Mouse (Mus musculus): ENCODE data around the gene Idua. TPM values are rescaled to one million over a fixed set of nuclear protein-coding genes. Genes with fewer than 3 reads are reported as not detected.

Gene Idua
- polyA plus RNA-seq, 1 experiment from 2014 or later, result 11.5 TPM

DNA sequence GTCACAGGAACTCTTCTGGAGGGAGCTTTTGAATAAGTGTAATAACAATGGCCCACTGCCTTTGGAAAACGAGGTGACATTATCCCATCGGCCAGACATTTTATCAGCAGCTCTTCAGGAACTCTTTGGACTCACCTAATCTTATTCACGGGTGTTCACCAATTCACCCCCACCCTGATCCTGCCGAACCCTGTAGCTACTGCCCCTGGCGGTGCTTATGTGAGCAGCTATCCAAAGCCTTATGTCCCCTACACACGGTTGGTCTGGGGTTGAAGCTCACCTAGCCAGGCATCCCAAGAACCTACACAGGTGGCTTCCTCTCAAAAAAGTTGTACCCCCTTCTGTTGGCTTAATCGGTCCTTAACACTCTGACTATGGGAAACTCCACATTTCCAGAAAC lies 59.6 kb downstream of the Idua start:
- no peak for DNase-seq (ENCODE audit: low spot score)
- 63% methylated on average over 7 of the region's 7 CpGs for WGBS
- Histone ChIP-seq H3K4me3 (no peak overlapping the region), H3K36me3 (no peaks in the 10 kb centered on the region), H3K27ac (replicated peaks) (no peak overlapping the region), H3K4me1 (peaks cover 12% of the 10 kb centered on the region), H3K27me3 (ENCODE audit: low read depth, poor library complexity, severe bottlenecking) (no peaks in the 10 kb centered on the region), H3K9me3 (replicated peaks) (no peaks in the 10 kb centered on the region)

DNA sequence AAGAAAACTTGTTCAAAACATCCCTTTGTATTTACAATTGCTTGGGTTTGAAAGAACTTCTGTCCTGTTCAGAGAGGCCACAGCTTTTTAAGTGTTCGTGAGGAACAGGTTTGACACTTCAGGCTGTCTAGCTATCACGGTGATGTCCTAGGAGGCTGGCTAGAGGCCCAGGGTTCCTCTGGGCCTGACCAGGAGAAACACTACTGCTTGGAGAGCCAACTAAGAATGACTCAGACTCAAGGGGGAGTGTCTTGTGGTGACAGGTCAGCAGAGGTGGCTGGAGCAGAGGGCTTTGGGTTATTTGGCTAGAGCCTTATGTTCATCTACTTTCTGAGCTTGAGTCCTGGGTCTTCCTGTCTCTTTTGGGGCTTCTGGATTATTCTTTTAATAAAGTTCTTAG lies 63.9 kb downstream of the Idua start:
- WGBS, result 75% methylated on average over 2 of the region's 2 CpGs
- Histone ChIP-seq H3K36me3 (no peaks in the 10 kb centered on the region), H3K27me3 (ENCODE audit: low read depth, poor library complexity, severe bottlenecking) (no peaks in the 10 kb centered on the region), H3K4me3 (no peak overlapping the region), H3K9me3 (replicated peaks) (no peaks in the 10 kb centered on the region), H3K27ac (replicated peaks) (no peak overlapping the region), H3K4me1 (no peaks in the 10 kb centered on the region)
- DNase-seq (ENCODE audit: low spot score), result no peak

DNA sequence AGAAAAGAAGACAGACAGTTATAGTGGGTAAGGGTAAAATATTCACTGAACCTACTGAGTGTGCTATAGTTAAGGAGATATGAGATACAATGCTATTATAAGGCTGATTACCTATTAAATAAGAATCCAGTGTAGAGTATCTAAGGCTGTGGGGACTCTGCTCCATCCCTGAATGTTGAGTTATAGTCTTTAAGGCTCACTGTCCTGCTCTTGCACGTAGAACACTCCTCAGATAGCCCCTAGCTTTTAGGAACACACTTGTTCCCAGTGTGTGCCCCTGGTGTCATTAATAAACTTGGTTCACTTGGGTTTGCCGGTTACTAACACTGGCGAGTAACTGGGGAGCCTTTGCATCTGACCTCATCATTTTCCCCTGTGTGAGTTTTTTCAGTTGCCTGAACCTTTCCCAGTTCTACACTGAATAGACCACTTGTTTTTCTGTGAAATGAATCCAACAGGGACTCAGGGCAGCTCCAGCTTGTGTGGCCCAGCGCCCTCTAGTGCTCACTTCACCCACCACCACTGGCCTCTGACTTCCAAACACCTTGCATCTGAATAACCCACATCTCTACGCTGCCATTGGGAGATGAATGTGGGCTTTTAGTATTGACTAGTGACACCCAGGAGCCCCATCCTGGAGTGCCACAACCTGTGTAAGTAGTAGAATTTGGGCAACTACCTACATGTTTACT lies 66.6 kb downstream of the Idua start:
- 33% methylated on average over 5 of the region's 5 CpGs for WGBS
- Histone ChIP-seq H3K4me3 (no peak overlapping the region), H3K27me3 (ENCODE audit: low read depth, poor library complexity, severe bottlenecking) (no peaks in the 10 kb centered on the region), H3K27ac (replicated peaks) (no peak overlapping the region), H3K4me1 (no peaks in the 10 kb centered on the region), H3K36me3 (no peaks in the 10 kb centered on the region), H3K9me3 (replicated peaks) (no peaks in the 10 kb centered on the region)
- peak; percentile 70 for DNase-seq (ENCODE audit: low spot score)

DNA sequence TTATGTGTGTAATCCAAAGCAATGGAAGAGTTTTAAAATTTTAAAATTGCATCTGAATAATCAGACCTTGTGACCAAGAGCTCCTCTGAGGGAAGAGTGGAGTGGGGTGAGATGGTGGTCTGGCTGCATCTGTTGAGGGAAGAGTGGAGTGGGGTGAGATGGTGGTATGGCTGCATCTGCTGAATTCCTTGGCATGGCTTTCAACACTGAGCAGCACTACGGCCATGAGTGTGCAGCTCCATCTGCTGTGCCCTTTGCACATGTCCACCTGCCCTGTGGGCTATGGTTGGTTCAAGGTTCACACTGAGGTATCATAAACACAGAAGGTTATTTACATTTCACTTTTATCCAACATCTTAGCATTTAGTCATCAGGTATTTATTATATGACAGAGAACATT lies 67.3 kb downstream of the Idua start:
- DNase-seq (ENCODE audit: low spot score), result no peak
- H3K27me3 ChIP-seq (ENCODE audit: low read depth, poor library complexity, severe bottlenecking), result no peaks in the 10 kb centered on the region
- H3K4me1 ChIP-seq, result no peaks in the 10 kb centered on the region
- 85% methylated on average over 1 of the region's 1 CpGs for WGBS
- no peaks in the 10 kb centered on the region for H3K9me3 ChIP-seq (replicated peaks)
- H3K4me3 ChIP-seq, result no peak overlapping the region
- H3K27ac ChIP-seq (replicated peaks), result no peak overlapping the region
- H3K36me3 ChIP-seq, result no peaks in the 10 kb centered on the region

Other genes starting within 250 kb of the Idua start
- 361 and 381 TPM in 2 replicates for gene Atp5k, start 225.9 kb upstream of the Idua start, polyA plus RNA-seq (2016; fragmentation: Nextera tagmentation; extraction: Ambion mirVana)
- 0.11 and 0.16 TPM in 2 replicates for gene Mfsd7a, start 211.4 kb upstream of the Idua start, polyA plus RNA-seq (2016; fragmentation: Nextera tagmentation; extraction: Ambion mirVana)
- 21.2 and 27.8 TPM in 2 replicates for gene Pcgf3, start 199.1 kb upstream of the Idua start, polyA plus RNA-seq (2016; fragmentation: Nextera tagmentation; extraction: Ambion mirVana)
- gene Cplx1, start 110.3 kb upstream of the Idua start, polyA plus RNA-seq (2016; fragmentation: Nextera tagmentation; extraction: Ambion mirVana), result 4.3 and 6.8 TPM in 2 replicates
- 59.8 and 64.2 TPM in 2 replicates for gene Gak, start 30.6 kb upstream of the Idua start, polyA plus RNA-seq (2016; fragmentation: Nextera tagmentation; extraction: Ambion mirVana)
- 19.8 and 24.0 TPM in 2 replicates for gene Tmem175, start 30.6 kb upstream of the Idua start, polyA plus RNA-seq (2016; fragmentation: Nextera tagmentation; extraction: Ambion mirVana)
- gene Dgkq, start 9.3 kb downstream of the Idua start, polyA plus RNA-seq (2016; fragmentation: Nextera tagmentation; extraction: Ambion mirVana), result 12.8 and 15.1 TPM in 2 replicates
- 0.56 and 0.93 TPM in 2 replicates for gene Slc26a1, start 15.2 kb downstream of the Idua start, polyA plus RNA-seq (2016; fragmentation: Nextera tagmentation; extraction: Ambion mirVana)
- gene Fgfrl1, start 32.1 kb downstream of the Idua start, polyA plus RNA-seq (2016; fragmentation: Nextera tagmentation; extraction: Ambion mirVana), result 11.0 and 14.9 TPM in 2 replicates
- 0.17 TPM in 1 of 2 replicates, not detected in the other for gene Rnf212, start 114.7 kb downstream of the Idua start, polyA plus RNA-seq (2016; fragmentation: Nextera tagmentation; extraction: Ambion mirVana)
- gene Tmed11, start 135.0 kb downstream of the Idua start, polyA plus RNA-seq (2016; fragmentation: Nextera tagmentation; extraction: Ambion mirVana), result not detected in 2 replicates
- not detected in 2 replicates for gene Vmn2r8, start 148.5 kb downstream of the Idua start, polyA plus RNA-seq (2016; fragmentation: Nextera tagmentation; extraction: Ambion mirVana)
- gene Vmn2r9, start 192.3 kb downstream of the Idua start, polyA plus RNA-seq (2016; fragmentation: Nextera tagmentation; extraction: Ambion mirVana), result not detected in 2 replicates